8 mouse cellular contexts compared by ENCODE assay signal in the genomic region with DNA sequence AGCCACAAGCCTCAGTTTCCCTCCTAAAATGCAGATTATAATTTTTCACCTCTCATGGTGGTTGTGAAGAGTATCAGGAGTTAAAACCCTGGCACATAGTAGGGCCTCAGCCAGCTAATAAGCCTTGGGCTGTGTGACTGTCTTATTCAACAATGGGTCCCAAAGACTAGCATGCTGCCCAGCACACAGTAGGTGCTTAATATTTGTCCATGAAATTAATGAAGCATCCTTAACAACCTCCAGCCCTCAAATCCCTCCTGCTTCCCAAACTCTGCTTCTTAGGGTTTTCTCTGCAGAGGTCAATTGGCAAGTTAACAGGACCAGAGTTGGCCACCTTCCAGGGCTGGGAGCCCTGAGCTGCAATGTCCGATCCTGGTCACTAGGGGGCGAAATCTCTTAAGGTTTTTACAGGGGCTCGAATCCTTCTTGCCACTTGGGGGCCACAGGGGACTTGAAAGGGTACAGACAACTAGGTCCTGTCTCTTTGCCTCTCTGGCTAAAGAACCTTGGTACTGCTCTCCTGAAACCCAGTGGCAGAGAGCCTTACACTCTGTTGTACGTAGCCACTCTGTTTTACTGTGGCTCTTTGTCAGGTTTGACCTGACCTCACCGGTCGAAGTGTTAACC.
DNase-seq lines count a peak whose midpoint lies in the region; ATAC-seq lines count a peak whose summit lies in the region.

No protein-coding gene starts in this region.

- no peak overlapping the region for H3K4me2 ChIP-seq in midbrain, embryonic 11.5 days
- no peak overlapping the region for H3K4me2 ChIP-seq in midbrain, embryonic 16.5 days (ENCODE audit: low read length)
- no peak overlapping the region for H3K4me2 ChIP-seq in limb, embryonic 11.5 days (ENCODE audit: low read depth, severe bottlenecking)

- H3K4me3 ChIP-seq in midbrain, embryonic 11.5 days (ENCODE audit: low read depth, low read length): no peak overlapping the region
- no peak overlapping the region for H3K4me3 ChIP-seq in midbrain, embryonic 16.5 days (ENCODE audit: low read depth, low read length)
- no peak overlapping the region for H3K4me3 ChIP-seq in limb, embryonic 11.5 days (ENCODE audit: low read depth, low read length)

- peak; percentile 99 for DNase-seq in midbrain, embryonic 11.5 days (ENCODE audit: low spot score, missing footprints)
- DNase-seq in forelimb bud, embryonic 11.5 days (ENCODE audit: low read depth, low spot score): peak; percentile 72
- peak; percentile 71 to 92 for DNase-seq in kidney, adult 8-10 months
- peak; percentile 84 for DNase-seq in limb, embryonic 11.5 days (ENCODE audit: low spot score)
- DNase-seq in ovary, postnatal 14 days (ENCODE audit: low spot score): peak; percentile 87
- peak; percentile 72 for DNase-seq in thymus, postnatal 14 days

- no peaks in the 10 kb centered on the region for H3K9me3 ChIP-seq in midbrain, embryonic 11.5 days (ENCODE audit: control insufficient read depth, low read length)
- H3K9me3 ChIP-seq in midbrain, embryonic 16.5 days (replicated peaks; ENCODE audit: control insufficient read depth, low read length, poor library complexity, severe bottlenecking): no peaks in the 10 kb centered on the region
- no peaks in the 10 kb centered on the region for H3K9me3 ChIP-seq in limb, embryonic 11.5 days (ENCODE audit: control insufficient read depth, low read length)

- no peak overlapping the region for H3K27ac ChIP-seq in midbrain, embryonic 11.5 days (ENCODE audit: low read depth, low read length)
- no peak overlapping the region for H3K27ac ChIP-seq in midbrain, embryonic 16.5 days (ENCODE audit: low read length)
- no peak overlapping the region for H3K27ac ChIP-seq in limb, embryonic 11.5 days (replicated peaks; ENCODE audit: low read depth, low read length)

- ATAC-seq in midbrain, embryonic 11.5 days (ENCODE audit: low FRiP score): peak; percentile 48; the same call in 1 of the 2 replicates
- ATAC-seq in midbrain, embryonic 16.5 days: no peak
- ATAC-seq in cerebellum, adult (ENCODE audit: insufficient number of reproducible peaks, low FRiP score, low TSS enrichment): peak; percentile 65; the same call in 1 of the 2 replicates
- no peak for ATAC-seq in limb, embryonic 11.5 days (ENCODE audit: insufficient number of reproducible peaks, low FRiP score, low TSS enrichment, low read depth)

- peaks cover 9% of the 10 kb centered on the region for H3K4me1 ChIP-seq in midbrain, embryonic 11.5 days (ENCODE audit: control insufficient read depth, insufficient read depth, low read length)
- no peaks in the 10 kb centered on the region; the same call in 1 of the 2 replicates for H3K4me1 ChIP-seq in midbrain, embryonic 16.5 days (ENCODE audit: control insufficient read depth, insufficient read depth, low read length)
- no peaks in the 10 kb centered on the region for H3K4me1 ChIP-seq in limb, embryonic 11.5 days (ENCODE audit: control insufficient read depth, insufficient read depth, low read length)

- H3K36me3 ChIP-seq in midbrain, embryonic 11.5 days (ENCODE audit: control insufficient read depth, insufficient read depth, low read length): no peaks in the 10 kb centered on the region
- no peaks in the 10 kb centered on the region for H3K36me3 ChIP-seq in midbrain, embryonic 16.5 days (ENCODE audit: control insufficient read depth, insufficient read depth, low read length)
- H3K36me3 ChIP-seq in limb, embryonic 11.5 days (ENCODE audit: control insufficient read depth, insufficient read depth, low read length): no peaks in the 10 kb centered on the region

- 37% methylated on average over 6 of the region's 6 CpGs for WGBS in midbrain, embryonic 11.5 days
- WGBS in midbrain, embryonic 16.5 days: 33% methylated on average over 6 of the region's 6 CpGs
- WGBS in limb, embryonic 11.5 days: 38% methylated on average over 6 of the region's 6 CpGs

- H3K9ac ChIP-seq in midbrain, embryonic 11.5 days (ENCODE audit: low read length): no peak overlapping the region
- H3K9ac ChIP-seq in midbrain, embryonic 16.5 days (ENCODE audit: low read depth, low read length): no peak overlapping the region
- H3K9ac ChIP-seq in limb, embryonic 11.5 days (ENCODE audit: low read length): no peak overlapping the region

- no peaks in the 10 kb centered on the region for H3K27me3 ChIP-seq in midbrain, embryonic 11.5 days (ENCODE audit: control insufficient read depth, insufficient read depth, low read length)
- no peaks in the 10 kb centered on the region for H3K27me3 ChIP-seq in midbrain, embryonic 16.5 days (ENCODE audit: control insufficient read depth, insufficient read depth, low read depth, low read length)
- no peaks in the 10 kb centered on the region for H3K27me3 ChIP-seq in limb, embryonic 11.5 days (ENCODE audit: control insufficient read depth, insufficient read depth, low read length)

Comparison
In these comparisons a context has a peak if more than half of its experiments do, and no peak if none do; other contexts are left out.
1. ATAC-seq: peak in midbrain, embryonic 11.5 days (single experiment) and cerebellum, adult (single experiment); none in midbrain, embryonic 16.5 days (single experiment) and limb, embryonic 11.5 days (single experiment).
2. Peak in every context shown above with its lines, with median percentiles within 50 percentile points of each other: DNase-seq.